Mouse (Mus musculus): ENCODE measurements at regions not wholly inside any gene's neighbourhood (a gene's known extent, or its start where the extent isn't known, plus 50 kb on each side); places are given as distances from the start of the nearest gene placed in this dataset.

- Histone ChIP-seq H3K4me1 (replicated peaks; ENCODE audit: control insufficient read depth, insufficient read depth, low read length) (peaks cover 5% of the 10 kb centered on the region; the same call in 1 of the 2 replicates), H3K27me3 (ENCODE audit: control insufficient read depth, insufficient read depth, low read length) (no peaks in the 10 kb centered on the region), H3K27ac (ENCODE audit: control insufficient read depth, insufficient read depth, low read length) (no peak overlapping the region), H3K36me3 (ENCODE audit: control insufficient read depth, insufficient read depth, low read length) (no peaks in the 10 kb centered on the region), H3K4me3 (ENCODE audit: control insufficient read depth, insufficient read depth, low read length) (no peak overlapping the region)
- no peak for TF ChIP-seq CTCF (IDR thresholded peaks at IDR 0.05; ENCODE audit: borderline replicate concordance, control insufficient read depth, extremely low read depth, insufficient read depth, low read length, poor library complexity)
- no peak for TF ChIP-seq POLR2A (IDR thresholded peaks at IDR 0.05; ENCODE audit: control insufficient read depth, extremely low read depth, insufficient read depth, low read length, poor library complexity)
- DNase-seq: no peak
- WGBS: 93% methylated on average over 5 of the region's 5 CpGs
These were observed 96.0 kb upstream of the Sulf2 start for GRCm38 (mm10) chr2:166251421-166251820.

- TF ChIP-seq POLR2A (IDR thresholded peaks at IDR 0.05; ENCODE audit: control insufficient read depth, extremely low read depth, insufficient read depth, low read length, poor library complexity) (no peak), CTCF (IDR thresholded peaks at IDR 0.05; ENCODE audit: borderline replicate concordance, control insufficient read depth, extremely low read depth, insufficient read depth, low read length, poor library complexity) (no peak)
- 93% methylated on average over 10 of the region's 10 CpGs for WGBS
- Histone ChIP-seq H3K27me3 (ENCODE audit: control insufficient read depth, insufficient read depth, low read length) (no peaks in the 10 kb centered on the region), H3K4me1 (replicated peaks; ENCODE audit: control insufficient read depth, insufficient read depth, low read length) (peaks cover 5% of the 10 kb centered on the region; the same call in 1 of the 2 replicates), H3K36me3 (ENCODE audit: control insufficient read depth, insufficient read depth, low read length) (no peaks in the 10 kb centered on the region), H3K4me3 (ENCODE audit: control insufficient read depth, insufficient read depth, low read length) (no peak overlapping the region), H3K27ac (ENCODE audit: control insufficient read depth, insufficient read depth, low read length) (no peak overlapping the region)
- no peak for DNase-seq
These were observed 95.1 kb upstream of the Sulf2 start for GRCm38 (mm10) chr2:166250571-166250970.

GRCm38 (mm10) chr2:166249338-166249950, 94.0 kb upstream of the Sulf2 start:
- H3K36me3 ChIP-seq (ENCODE audit: control insufficient read depth, insufficient read depth, low read length): no peaks in the 10 kb centered on the region

GRCm38 (mm10) chr2:166246401-166247189, 91.1 kb upstream of the Sulf2 start:
- 64% methylated on average over 17 of the region's 17 CpGs for WGBS
- TF ChIP-seq POLR2A (IDR thresholded peaks at IDR 0.05; ENCODE audit: control insufficient read depth, extremely low read depth, insufficient read depth, low read length, poor library complexity): no peak
- no peak for TF ChIP-seq CTCF (IDR thresholded peaks at IDR 0.05; ENCODE audit: borderline replicate concordance, control insufficient read depth, extremely low read depth, insufficient read depth, low read length, poor library complexity)
- Histone ChIP-seq H3K27me3 (ENCODE audit: control insufficient read depth, insufficient read depth, low read length) (no peaks in the 10 kb centered on the region), H3K27ac (ENCODE audit: control insufficient read depth, insufficient read depth, low read length) (no peak overlapping the region), H3K36me3 (ENCODE audit: control insufficient read depth, insufficient read depth, low read length) (no peaks in the 10 kb centered on the region), H3K4me1 (replicated peaks; ENCODE audit: control insufficient read depth, insufficient read depth, low read length) (peaks cover 5% of the 10 kb centered on the region; the same call in 1 of the 2 replicates), H3K4me3 (ENCODE audit: control insufficient read depth, insufficient read depth, low read length) (no peak overlapping the region)
- DNase-seq: peak; percentile 49

More at GRCm38 (mm10) chr2:166249338-166249950, 94.0 kb upstream of the Sulf2 start:
- Histone ChIP-seq H3K4me1 (replicated peaks; ENCODE audit: control insufficient read depth, insufficient read depth, low read length) (peaks cover 5% of the 10 kb centered on the region; the same call in 1 of the 2 replicates), H3K27ac (ENCODE audit: control insufficient read depth, insufficient read depth, low read length) (no peak overlapping the region), H3K4me3 (ENCODE audit: control insufficient read depth, insufficient read depth, low read length) (no peak overlapping the region), H3K27me3 (ENCODE audit: control insufficient read depth, insufficient read depth, low read length) (no peaks in the 10 kb centered on the region)
- TF ChIP-seq CTCF (IDR thresholded peaks at IDR 0.05; ENCODE audit: borderline replicate concordance, control insufficient read depth, extremely low read depth, insufficient read depth, low read length, poor library complexity) (no peak), POLR2A (IDR thresholded peaks at IDR 0.05; ENCODE audit: control insufficient read depth, extremely low read depth, insufficient read depth, low read length, poor library complexity) (no peak)
- 84% methylated on average over 7 of the region's 7 CpGs for WGBS
- DNase-seq: no peak

GRCm38 (mm10) chr2:166245219-166245618, 89.8 kb upstream of the Sulf2 start:
- no peaks in the 10 kb centered on the region for H3K27me3 ChIP-seq (ENCODE audit: control insufficient read depth, insufficient read depth, low read length)
- 79% methylated on average over 8 of the region's 8 CpGs for WGBS
- no peak overlapping the region for H3K27ac ChIP-seq (ENCODE audit: control insufficient read depth, insufficient read depth, low read length)
- DNase-seq: no peak
- peaks cover 5% of the 10 kb centered on the region; the same call in 1 of the 2 replicates for H3K4me1 ChIP-seq (replicated peaks; ENCODE audit: control insufficient read depth, insufficient read depth, low read length)
- TF ChIP-seq CTCF (IDR thresholded peaks at IDR 0.05; ENCODE audit: borderline replicate concordance, control insufficient read depth, extremely low read depth, insufficient read depth, low read length, poor library complexity) (no peak), POLR2A (IDR thresholded peaks at IDR 0.05; ENCODE audit: control insufficient read depth, extremely low read depth, insufficient read depth, low read length, poor library complexity) (no peak)
- no peak overlapping the region for H3K4me3 ChIP-seq (ENCODE audit: control insufficient read depth, insufficient read depth, low read length)
- no peaks in the 10 kb centered on the region for H3K36me3 ChIP-seq (ENCODE audit: control insufficient read depth, insufficient read depth, low read length)

- H3K4me1 ChIP-seq (replicated peaks; ENCODE audit: control insufficient read depth, insufficient read depth, low read length): peaks cover 5% of the 10 kb centered on the region; the same call in 1 of the 2 replicates
- H3K36me3 ChIP-seq (ENCODE audit: control insufficient read depth, insufficient read depth, low read length): no peaks in the 10 kb centered on the region
- TF ChIP-seq POLR2A (IDR thresholded peaks at IDR 0.05; ENCODE audit: control insufficient read depth, extremely low read depth, insufficient read depth, low read length, poor library complexity) (no peak), CTCF (IDR thresholded peaks at IDR 0.05; ENCODE audit: borderline replicate concordance, control insufficient read depth, extremely low read depth, insufficient read depth, low read length, poor library complexity) (no peak)
- H3K27ac ChIP-seq (ENCODE audit: control insufficient read depth, insufficient read depth, low read length): no peak overlapping the region
- H3K27me3 ChIP-seq (ENCODE audit: control insufficient read depth, insufficient read depth, low read length): no peaks in the 10 kb centered on the region
- H3K4me3 ChIP-seq (ENCODE audit: control insufficient read depth, insufficient read depth, low read length): no peak overlapping the region
- no peak for DNase-seq
- 93% methylated on average over 14 of the region's 14 CpGs for WGBS
These were observed 87.5 kb upstream of the Sulf2 start for GRCm38 (mm10) chr2:166242786-166243521.

All from thymus, adult 2 months (tissue).